Mouse (Mus musculus) heart, embryonic 13.5 days (tissue): Measurements from ENCODE around the gene Relch. TPM values are rescaled to one million over a fixed set of nuclear protein-coding genes. Genes with fewer than 3 reads are reported as not detected.
"Not testable (repeated sequence)": the region's sequence is repeated elsewhere in the genome, so short reads cannot be mapped to it uniquely, and the experiment has no call there.

Experiments used
- ATAC-seq: fragments of 200-750 bp; cut with Nextera tagmentation; 2 replicates; pipeline ENCODE4 v1.8.0; 2017; ENCODE audit warnings: moderate TSS enrichment; ENCODE audit not compliant: insufficient number of reproducible peaks, low FRiP score, low TSS enrichment; ENCODE audit errors: extremely low read depth
- H3K27ac ChIP-seq: fragments of 300-500 bp; sonication (generic); replicated peaks from 2 replicates; pipeline ENCODE4 v1.5.1; 2015; ENCODE audit warnings: moderate library complexity, mild to moderate bottlenecking, inconsistent platforms
- H3K27me3 ChIP-seq: fragments of 300-500 bp; sonication (generic); replicated peaks from 2 replicates; pipeline ENCODE4 v1.6.1; 2015; ENCODE audit warnings: mild to moderate bottlenecking, inconsistent platforms
- H3K36me3 ChIP-seq: fragments of 300-500 bp; sonication (generic); 2 replicates; pipeline ENCODE4 v1.6.1; 2015; ENCODE audit warnings: mild to moderate bottlenecking, inconsistent platforms
- H3K4me1 ChIP-seq: fragments of 300-500 bp; sonication (generic); 2 replicates; pipeline ENCODE4 v1.6.1; 2015; ENCODE audit warnings: inconsistent platforms
- H3K4me2 ChIP-seq: fragments of 300-500 bp; sonication (generic); 2 replicates; pipeline ENCODE4 v1.6.1; 2015; ENCODE audit warnings: inconsistent platforms, mild to moderate bottlenecking, moderate library complexity
- H3K4me3 ChIP-seq: fragments of 300-500 bp; sonication (generic); 2 replicates; pipeline ENCODE4 v1.5.1; 2015; ENCODE audit warnings: moderate library complexity, mild to moderate bottlenecking, inconsistent platforms
- H3K9ac ChIP-seq: fragments of 300-500 bp; sonication (generic); 2 replicates; pipeline ENCODE4 v1.6.1; 2015; ENCODE audit warnings: inconsistent platforms, mild to moderate bottlenecking, moderate library complexity
- H3K9me3 ChIP-seq: fragments of 300-500 bp; sonication (generic); 2 replicates; pipeline ENCODE4 v1.6.1; 2016; ENCODE audit warnings: inconsistent platforms
- WGBS: fragments of 180-500 bp; shearing (Covaris S2); methylation state at CpG from one replicate; pipeline ENCODE4 v1.1.7; 2015; ENCODE audit warnings: mixed read lengths; 5-methylcytosine and 5-hydroxymethylcytosine counted together
- polyA plus RNA-seq: library from polyadenylated mRNA; unstranded; fragments of >200 nt; fragmentation: Nextera tagmentation; extraction: Ambion mirVana; gene quantifications from 2 replicates; pipeline ENCODE4 v1.2.1, GENCODE M21; 2015

Relch gene
- polyA plus RNA-seq, 1 experiment from 2014 or later = 14.6 TPM

GRCm38 (mm10) chr1:105685501-105685900 is 21.8 kb downstream of the Relch start:
- H3K4me1 ChIP-seq = no peaks in the 10 kb centered on the region
- H3K36me3 ChIP-seq = peaks cover 10% of the 10 kb centered on the region
- no peaks in the 10 kb centered on the region for H3K9me3 ChIP-seq
- 86% methylated on average over 3 of the region's 3 CpGs for WGBS
- H3K4me3 ChIP-seq = no peak overlapping the region
- ATAC-seq = no peak
- no peak overlapping the region for H3K27ac ChIP-seq
- H3K9ac ChIP-seq = no peak overlapping the region
- no peak overlapping the region for H3K4me2 ChIP-seq
- no peaks in the 10 kb centered on the region for H3K27me3 ChIP-seq

DNA sequence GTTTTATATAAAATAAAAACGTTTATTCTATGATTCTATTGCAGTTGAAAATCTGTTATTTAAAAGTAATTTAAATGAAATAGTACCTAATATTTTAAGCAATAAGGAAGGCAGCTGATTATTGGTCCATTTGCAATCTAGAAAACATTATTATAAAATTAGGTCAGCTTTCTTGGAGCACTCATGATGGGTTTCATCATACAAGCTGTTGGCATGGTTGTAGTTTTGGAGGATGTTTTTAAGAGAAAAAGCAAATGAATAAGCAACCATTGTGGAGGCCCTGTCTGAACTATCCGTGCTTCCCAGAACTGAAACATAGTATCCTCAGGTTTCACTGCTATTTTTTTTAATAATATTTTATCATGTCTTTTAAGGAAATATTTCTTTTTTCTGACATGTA is 31.9 kb downstream of the Relch start:
- H3K4me2 ChIP-seq = no peak overlapping the region
- no peak overlapping the region for H3K9ac ChIP-seq
- H3K27me3 ChIP-seq = no peaks in the 10 kb centered on the region
- no peak overlapping the region for H3K4me3 ChIP-seq
- H3K9me3 ChIP-seq = no peaks in the 10 kb centered on the region
- WGBS = 74% methylated on average over 2 of the region's 2 CpGs
- peaks cover 19% of the 10 kb centered on the region for H3K36me3 ChIP-seq
- H3K27ac ChIP-seq = no peak overlapping the region
- ATAC-seq = no peak
- no peaks in the 10 kb centered on the region for H3K4me1 ChIP-seq

- ATAC-seq = no peak
- WGBS = 77% methylated on average over 4 of the region's 4 CpGs
Observed at GRCm38 (mm10) chr1:105700984-105701530, 37.4 kb downstream of the Relch start.

GRCm38 (mm10) chr1:105709415-105709814 is 45.8 kb downstream of the Relch start:
- WGBS = 78% methylated on average over 2 of the region's 2 CpGs
- Histone ChIP-seq H3K4me3 (no peak overlapping the region), H3K36me3 (peaks cover 45% of the 10 kb centered on the region), H3K9me3 (no peaks in the 10 kb centered on the region), H3K4me2 (no peak overlapping the region), H3K4me1 (no peaks in the 10 kb centered on the region), H3K27ac (no peak overlapping the region), H3K9ac (no peak overlapping the region), H3K27me3 (no peaks in the 10 kb centered on the region)
- ATAC-seq = no peak

More at GRCm38 (mm10) chr1:105700984-105701530, 37.4 kb downstream of the Relch start:
- H3K4me2 ChIP-seq = no peak overlapping the region
- H3K9me3 ChIP-seq = no peaks in the 10 kb centered on the region
- no peaks in the 10 kb centered on the region for H3K4me1 ChIP-seq
- H3K27me3 ChIP-seq = no peaks in the 10 kb centered on the region
- no peak overlapping the region for H3K9ac ChIP-seq
- no peak overlapping the region for H3K27ac ChIP-seq
- H3K4me3 ChIP-seq = no peak overlapping the region
- peaks cover 17% of the 10 kb centered on the region for H3K36me3 ChIP-seq

DNA sequence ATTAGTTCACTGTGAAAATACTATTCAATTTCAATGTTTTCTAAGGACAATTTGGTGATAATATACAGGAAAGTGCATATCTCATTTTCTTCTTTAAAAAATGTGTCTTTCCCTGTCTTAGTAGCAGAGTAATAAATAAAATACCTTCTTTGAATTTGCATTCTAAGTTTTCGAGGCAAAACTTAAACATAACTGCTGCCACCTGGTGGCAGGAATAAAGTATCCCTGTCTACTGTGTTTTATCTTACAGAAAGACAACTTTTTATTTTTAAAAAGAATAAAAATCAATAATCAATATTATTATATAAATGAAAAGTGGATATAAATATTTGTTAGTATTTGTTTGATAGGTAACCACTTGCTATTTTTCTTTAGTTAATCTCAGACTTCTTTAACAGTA is 47.6 kb downstream of the Relch start:
- no peak overlapping the region for H3K27ac ChIP-seq
- peaks cover 48% of the 10 kb centered on the region for H3K36me3 ChIP-seq
- H3K4me2 ChIP-seq = no peak overlapping the region
- H3K27me3 ChIP-seq = no peaks in the 10 kb centered on the region
- no peak for ATAC-seq
- no peak overlapping the region for H3K9ac ChIP-seq
- no peaks in the 10 kb centered on the region for H3K9me3 ChIP-seq
- H3K4me1 ChIP-seq = no peaks in the 10 kb centered on the region
- H3K4me3 ChIP-seq = no peak overlapping the region
- WGBS = 39% methylated on average over 1 of the region's 1 CpGs

DNA sequence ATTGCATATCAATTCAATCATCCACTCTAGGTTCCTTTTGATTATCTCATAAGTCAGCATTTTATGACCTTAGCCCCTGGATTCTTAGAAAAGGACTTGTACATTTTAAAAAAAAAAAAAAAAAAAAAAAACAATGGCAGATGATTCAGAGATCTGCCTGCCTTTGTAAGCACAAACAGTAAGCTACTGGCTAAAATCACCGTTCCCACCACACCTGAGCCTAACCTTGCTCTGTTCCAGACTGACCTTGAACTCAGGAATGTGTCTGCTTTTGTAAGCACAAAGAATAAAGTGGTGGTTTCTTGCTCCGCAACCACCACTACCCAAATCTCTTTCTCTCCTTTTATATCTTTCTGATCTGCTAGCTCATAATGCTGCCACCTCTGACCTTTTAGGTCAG is 49.2 kb downstream of the Relch start:
- no peak overlapping the region for H3K4me3 ChIP-seq

GRCm38 (mm10) chr1:105718358-105718757 is 54.7 kb downstream of the Relch start:
- no peak overlapping the region for H3K4me3 ChIP-seq
- no peaks in the 10 kb centered on the region for H3K4me1 ChIP-seq
- no peaks in the 10 kb centered on the region for H3K9me3 ChIP-seq
- peaks cover 56% of the 10 kb centered on the region for H3K36me3 ChIP-seq
- no peak for ATAC-seq
- H3K27ac ChIP-seq = no peak overlapping the region
- no peaks in the 10 kb centered on the region for H3K27me3 ChIP-seq
- no peak overlapping the region for H3K9ac ChIP-seq
- H3K4me2 ChIP-seq = no peak overlapping the region
- 86% methylated on average over 1 of the region's 1 CpGs for WGBS

More for the DNA sequence above, 49.2 kb downstream of the Relch start:
- H3K27ac ChIP-seq = no peak overlapping the region
- no peaks in the 10 kb centered on the region for H3K9me3 ChIP-seq
- H3K36me3 ChIP-seq = peaks cover 49% of the 10 kb centered on the region
- 90% methylated on average over 2 of the region's 2 CpGs for WGBS
- H3K4me1 ChIP-seq = no peaks in the 10 kb centered on the region
- H3K4me2 ChIP-seq = no peak overlapping the region
- no peaks in the 10 kb centered on the region for H3K27me3 ChIP-seq
- H3K9ac ChIP-seq = no peak overlapping the region
- no peak for ATAC-seq

- H3K4me3 ChIP-seq, H3K4me1 ChIP-seq, H3K27ac ChIP-seq, H3K27me3 ChIP-seq, ATAC-seq, H3K9ac ChIP-seq, H3K4me2 ChIP-seq, H3K9me3 ChIP-seq: not testable (repeated sequence)
- H3K36me3 ChIP-seq = peaks cover 48% of the 10 kb centered on the region
- WGBS = 91% methylated on average over 13 of the region's 13 CpGs
Observed at GRCm38 (mm10) chr1:105729246-105729645, 65.6 kb downstream of the Relch start.

- H3K9ac ChIP-seq = no peak overlapping the region
- H3K4me1 ChIP-seq = no peaks in the 10 kb centered on the region
- peaks cover 39% of the 10 kb centered on the region for H3K36me3 ChIP-seq
- H3K27me3 ChIP-seq = no peaks in the 10 kb centered on the region
- no peak for ATAC-seq
- no peaks in the 10 kb centered on the region for H3K9me3 ChIP-seq
- no peak overlapping the region for H3K4me2 ChIP-seq
- WGBS = 68% methylated on average over 3 of the region's 3 CpGs
- no peak overlapping the region for H3K4me3 ChIP-seq
- no peak overlapping the region for H3K27ac ChIP-seq
Observed at GRCm38 (mm10) chr1:105735318-105735717, 71.7 kb downstream of the Relch start.

DNA sequence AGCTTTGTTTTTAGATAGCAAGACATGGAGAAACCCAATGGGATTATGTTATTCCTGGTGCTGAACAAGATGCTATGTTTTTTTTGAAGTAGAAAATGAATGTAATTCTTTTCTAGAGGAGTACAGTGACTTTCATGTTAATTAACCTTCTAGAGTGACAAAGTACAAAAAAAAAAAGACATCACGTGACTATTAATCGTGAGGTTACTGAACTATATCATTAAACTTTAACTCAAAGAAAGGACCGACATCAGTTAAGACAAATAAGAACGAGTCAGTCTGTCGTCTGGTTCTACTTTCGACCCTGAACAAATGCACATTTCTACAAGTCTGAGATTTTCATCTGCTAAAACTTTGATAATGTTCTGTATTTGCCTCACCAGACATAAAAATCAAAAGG is 74.7 kb downstream of the Relch start:
- 89% methylated on average over 6 of the region's 6 CpGs for WGBS
- H3K4me3 ChIP-seq = no peak overlapping the region
- no peak for ATAC-seq
- H3K9ac ChIP-seq = no peak overlapping the region
- H3K27ac ChIP-seq = no peak overlapping the region
- no peaks in the 10 kb centered on the region for H3K27me3 ChIP-seq
- no peak overlapping the region for H3K4me2 ChIP-seq
- H3K4me1 ChIP-seq = no peaks in the 10 kb centered on the region
- H3K36me3 ChIP-seq = peaks cover 54% of the 10 kb centered on the region
- H3K9me3 ChIP-seq = no peaks in the 10 kb centered on the region

GRCm38 (mm10) chr1:105739493-105739892 is 75.8 kb downstream of the Relch start:
- H3K4me2 ChIP-seq = no peak overlapping the region
- no peaks in the 10 kb centered on the region for H3K4me1 ChIP-seq
- peaks cover 61% of the 10 kb centered on the region for H3K36me3 ChIP-seq
- no peak for ATAC-seq
- no peaks in the 10 kb centered on the region for H3K9me3 ChIP-seq
- H3K4me3 ChIP-seq = no peak overlapping the region
- no peaks in the 10 kb centered on the region for H3K27me3 ChIP-seq
- H3K27ac ChIP-seq = no peak overlapping the region
- no peak overlapping the region for H3K9ac ChIP-seq

- Histone ChIP-seq H3K9me3 (no peaks in the 10 kb centered on the region), H3K36me3 (peaks cover 72% of the 10 kb centered on the region), H3K4me3 (no peak overlapping the region), H3K9ac (no peak overlapping the region), H3K4me2 (no peak overlapping the region), H3K27ac (no peak overlapping the region), H3K27me3 (no peaks in the 10 kb centered on the region), H3K4me1 (no peaks in the 10 kb centered on the region)
- no peak for ATAC-seq
- WGBS = 82% methylated on average over 1 of the region's 1 CpGs
Observed at GRCm38 (mm10) chr1:105742481-105742880, 78.8 kb downstream of the Relch start.
